Mouse (Mus musculus) testis, adult 2 months (tissue): ENCODE data around the gene Pde9a. TPM values are rescaled to one million over a fixed set of nuclear protein-coding genes. Genes with fewer than 3 reads are reported as not detected.
"Not testable (repeated sequence)": the region's sequence is repeated elsewhere in the genome, so short reads cannot be mapped to it uniquely, and the experiment has no call there.

Experiments
- H3K27ac ChIP-seq: fragments of 200-500 bp; 2 replicates; pipeline ENCODE4 v1.5.1; 2012; ENCODE audit warnings: low read depth, low read length; ENCODE audit not compliant: control insufficient read depth, insufficient read depth
- H3K27me3 ChIP-seq: fragments of 200-500 bp; 2 replicates; pipeline ENCODE4 v1.6.1; 2012; ENCODE audit warnings: mild to moderate bottlenecking, low read length, moderate library complexity; ENCODE audit not compliant: control insufficient read depth, insufficient read depth
- H3K36me3 ChIP-seq: fragments of 200-500 bp; 2 replicates; pipeline ENCODE4 v1.6.1; 2012; ENCODE audit warnings: mild to moderate bottlenecking, low read length; ENCODE audit not compliant: control insufficient read depth, insufficient read depth
- H3K4me1 ChIP-seq: fragments of 200-500 bp; 2 replicates; pipeline ENCODE4 v1.6.1; 2012; ENCODE audit warnings: low read length; ENCODE audit not compliant: control insufficient read depth, insufficient read depth
- H3K4me3 ChIP-seq: fragments of 200-500 bp; 2 replicates; pipeline ENCODE4 v1.5.1; 2012; ENCODE audit warnings: low read depth, mild to moderate bottlenecking, low read length, moderate library complexity, mixed read lengths; ENCODE audit not compliant: control insufficient read depth
- CTCF ChIP-seq: fragments of 200-500 bp; IDR thresholded peaks from 2 replicates; pipeline ENCODE4 v1.5.1; 2012; ENCODE audit warnings: low read depth, mild to moderate bottlenecking, inconsistent platforms, low read length, moderate library complexity; ENCODE audit not compliant: control insufficient read depth, insufficient read depth, insufficient replicate concordance
- POLR2A ChIP-seq: fragments of 200-500 bp; IDR thresholded peaks from 2 replicates; pipeline ENCODE4 v1.6.1; 2012; ENCODE audit warnings: low read depth, mild to moderate bottlenecking, inconsistent platforms, low read length, moderate library complexity; ENCODE audit not compliant: control insufficient read depth
- polyA plus RNA-seq: library from polyadenylated mRNA; depleted of rRNA; stranded (reverse); fragments of >200 nt; gene quantifications from 2 replicates; pipeline ENCODE4 v1.2.3, GENCODE M21; 2012

Gene Pde9a
- polyA plus RNA-seq, 1 experiment, result 3.8 TPM

GRCm38 (mm10) chr17:31351984-31352383, 34.0 kb upstream of the Pde9a start:
- Histone ChIP-seq H3K27ac (no peak overlapping the region), H3K36me3 (no peaks in the 10 kb centered on the region), H3K4me1 (no peaks in the 10 kb centered on the region; the same call in 1 of the 2 replicates), H3K4me3 (no peak overlapping the region), H3K27me3 (no peaks in the 10 kb centered on the region)
- TF ChIP-seq POLR2A, result no peak
- TF ChIP-seq CTCF, result no peak

- Histone ChIP-seq H3K4me1 (no peaks in the 10 kb centered on the region; the same call in 1 of the 2 replicates), H3K27me3 (no peaks in the 10 kb centered on the region), H3K4me3 (peak overlapping the region; percentile 0; the same call in 1 of the 2 replicates), H3K27ac (no peak overlapping the region), H3K36me3 (no peaks in the 10 kb centered on the region)
- no peak for TF ChIP-seq POLR2A
These were observed 32.8 kb upstream of the Pde9a start for GRCm38 (mm10) chr17:31353255-31353654.

DNA sequence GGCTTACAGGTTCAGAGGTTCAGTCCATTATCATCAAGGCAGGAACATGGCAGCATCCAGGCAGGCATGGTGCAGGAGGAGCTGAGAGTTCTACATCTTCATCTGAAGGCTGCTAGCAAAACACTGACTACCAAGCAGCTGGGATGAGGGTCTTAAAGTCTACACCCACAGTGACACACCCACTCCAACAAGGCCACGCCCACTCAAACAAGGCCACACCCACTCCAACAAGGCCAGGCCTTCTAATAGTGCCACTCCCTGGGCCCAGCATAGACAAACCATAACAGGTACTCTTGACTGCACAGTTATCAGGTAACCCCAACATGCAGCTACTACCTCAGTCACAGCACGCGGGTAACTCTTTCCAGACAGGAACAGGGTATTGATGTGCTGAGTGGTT, 31.3 kb upstream of the Pde9a start:
- not testable (repeated sequence) for H3K36me3 ChIP-seq, H3K27me3 ChIP-seq, H3K4me1 ChIP-seq, H3K27ac ChIP-seq
- peak overlapping the region; percentile 56 for H3K4me3 ChIP-seq

DNA sequence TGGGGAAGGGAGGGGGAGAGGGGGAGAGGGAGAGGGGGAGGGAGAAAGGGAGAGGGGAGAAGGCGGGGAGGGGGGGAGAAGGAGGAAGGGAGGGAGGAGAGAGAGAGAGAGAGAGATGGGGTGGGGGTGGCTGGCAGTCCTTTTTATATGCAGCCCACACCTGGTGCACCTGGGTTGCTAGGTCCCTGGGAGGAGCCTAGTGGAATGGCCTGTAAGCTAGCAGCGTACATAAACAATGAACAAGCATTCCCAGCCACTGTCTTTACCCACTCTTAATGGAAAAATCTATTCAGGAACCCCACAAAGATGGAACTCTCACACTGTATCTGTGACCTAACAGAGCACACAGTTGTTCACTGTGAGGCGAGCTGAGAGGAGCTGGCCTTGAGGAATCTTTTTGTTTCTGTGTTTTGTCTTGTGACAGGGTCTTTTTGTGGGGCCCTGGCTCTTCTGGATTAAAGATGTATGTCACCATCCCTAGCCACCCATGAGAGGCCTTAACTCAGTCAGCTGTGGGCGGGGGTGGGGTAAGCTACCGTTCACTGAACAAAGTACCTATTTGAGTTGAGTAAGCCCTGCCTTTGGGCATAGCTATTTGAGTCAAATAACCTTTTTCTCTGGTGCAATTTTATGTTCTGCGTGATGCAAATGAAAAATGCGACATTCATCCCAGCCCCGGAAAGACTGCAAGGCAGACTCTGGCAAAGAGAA, 30.1 kb upstream of the Pde9a start:
- no peak for TF ChIP-seq CTCF
- no peak; the same call in 1 of the 2 replicates for TF ChIP-seq POLR2A
- Histone ChIP-seq H3K27ac (no peak overlapping the region), H3K36me3 (no peaks in the 10 kb centered on the region), H3K27me3 (no peaks in the 10 kb centered on the region), H3K4me3 (no peak overlapping the region), H3K4me1 (no peaks in the 10 kb centered on the region; the same call in 1 of the 2 replicates)

GRCm38 (mm10) chr17:31360582-31360981, 25.4 kb upstream of the Pde9a start:
- no peaks in the 10 kb centered on the region for H3K4me1 ChIP-seq
- TF ChIP-seq CTCF, result no peak
- no peak for TF ChIP-seq POLR2A
- no peaks in the 10 kb centered on the region for H3K36me3 ChIP-seq
- H3K27me3 ChIP-seq, result no peaks in the 10 kb centered on the region
- no peak overlapping the region for H3K27ac ChIP-seq
- H3K4me3 ChIP-seq, result no peak overlapping the region

DNA sequence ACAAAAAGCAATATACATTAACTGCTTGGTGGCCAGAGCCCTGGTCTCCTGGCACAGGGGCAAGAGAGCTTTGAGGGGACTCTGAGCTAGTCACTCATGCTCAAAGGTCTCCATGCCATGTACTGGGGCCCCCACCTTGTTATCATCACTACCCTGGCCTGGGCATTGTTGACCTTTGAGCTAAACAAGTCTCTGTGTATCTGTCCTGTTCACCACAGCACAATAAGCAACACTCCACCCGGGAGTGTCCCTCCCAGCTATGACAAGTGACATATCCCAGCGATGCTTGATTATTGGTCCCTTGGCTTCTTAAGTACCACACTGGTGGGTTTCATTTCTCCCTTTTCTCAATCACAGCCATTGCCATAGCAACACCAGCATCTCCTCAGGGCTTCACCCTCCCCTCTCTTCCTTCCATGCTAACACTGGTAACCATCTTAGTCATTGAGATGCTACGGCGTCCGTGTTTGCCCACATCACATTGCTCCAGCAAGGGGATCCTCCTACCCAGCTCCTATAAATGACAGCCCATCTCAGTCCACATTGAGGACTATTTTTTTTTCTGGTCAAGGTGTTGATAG, 20.3 kb upstream of the Pde9a start:
- Histone ChIP-seq H3K27me3 (no peaks in the 10 kb centered on the region), H3K4me3 (no peak overlapping the region), H3K36me3 (no peaks in the 10 kb centered on the region), H3K4me1 (no peaks in the 10 kb centered on the region), H3K27ac (no peak overlapping the region)
- TF ChIP-seq CTCF, result no peak
- TF ChIP-seq POLR2A, result no peak

GRCm38 (mm10) chr17:31370221-31370620, 15.8 kb upstream of the Pde9a start:
- Histone ChIP-seq H3K36me3 (no peaks in the 10 kb centered on the region), H3K4me3 (no peak overlapping the region), H3K27ac (no peak overlapping the region), H3K27me3 (no peaks in the 10 kb centered on the region), H3K4me1 (no peaks in the 10 kb centered on the region)
- TF ChIP-seq CTCF (no peak), POLR2A (no peak)

DNA sequence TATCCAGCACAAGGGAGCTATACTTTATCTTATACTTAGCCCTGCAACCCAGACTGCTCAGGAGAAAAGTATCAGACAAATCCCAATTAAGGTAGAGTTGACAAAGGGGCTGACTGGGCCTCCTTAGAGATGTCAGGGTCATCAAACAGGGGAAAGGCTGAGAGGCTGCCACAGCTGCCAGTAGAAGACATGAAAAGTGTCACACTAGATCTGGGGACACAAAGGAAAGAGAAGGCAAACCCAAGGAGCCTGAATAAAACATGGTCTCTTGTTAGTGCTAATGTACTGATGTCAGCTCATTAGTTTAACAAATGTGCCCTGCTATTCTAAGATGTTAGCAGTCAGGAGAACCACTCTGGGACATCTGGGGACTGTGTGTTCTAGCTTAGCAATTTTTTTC, 15.1 kb upstream of the Pde9a start:
- Histone ChIP-seq H3K36me3 (no peaks in the 10 kb centered on the region), H3K4me3 (no peak overlapping the region), H3K27ac (no peak overlapping the region), H3K4me1 (no peaks in the 10 kb centered on the region), H3K27me3 (no peaks in the 10 kb centered on the region)
- no peak for TF ChIP-seq CTCF
- TF ChIP-seq POLR2A, result no peak
